Mouse (Mus musculus): ENCODE measurements at regions not wholly inside any gene's neighbourhood (a gene's known extent, or its start where the extent isn't known, plus 50 kb on each side); places are given as distances from the start of the nearest gene placed in this dataset.

DNA sequence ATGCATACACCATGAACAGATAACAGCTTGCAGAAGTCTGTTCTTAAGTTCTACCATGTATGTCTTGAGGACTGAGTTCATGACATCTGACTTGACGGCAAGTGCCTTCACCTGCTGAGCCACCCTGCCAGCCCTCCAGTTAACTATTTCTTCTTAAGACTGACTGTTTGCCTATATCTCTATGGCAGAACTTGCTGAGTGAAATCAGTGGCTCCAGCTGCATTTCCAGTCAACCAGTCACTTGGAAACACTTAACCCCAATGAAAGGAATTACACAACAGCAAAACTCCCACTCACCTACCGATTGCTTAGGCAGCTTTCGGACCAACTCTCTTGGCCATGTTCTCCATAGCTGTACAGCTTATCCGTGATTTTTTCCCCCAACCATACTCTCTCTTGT lies 64.8 kb upstream of the Daam1 start:
- TF ChIP-seq POLR2A (IDR thresholded peaks at IDR 0.05; ENCODE audit: control insufficient read depth, low read depth, low read length): no peak
- TF ChIP-seq CTCF (IDR thresholded peaks at IDR 0.05; ENCODE audit: control insufficient read depth, insufficient read depth, insufficient replicate concordance, low read depth, low read length): no peak
